30 mouse cellular contexts compared by ENCODE assay signal in genomic region chr1:131177249-131177648, GRCm38 (mm10). TPM values are rescaled to one million over a fixed set of nuclear protein-coding genes. Genes with fewer than 3 reads are reported as not detected.
"Had no signal": no experiment of that assay in that cellular context is flagged by ENCODE, and none has a peak within 500 bp of the region (broad histone marks: within the 10 kb centered on the region; RNA-seq: fewer than 3 reads in every experiment).

No protein-coding gene starts in this region.

- H3K27ac ChIP-seq: heart, adult 2 months; heart, embryonic 13.5 days; heart, embryonic 15.5 days; hindbrain, embryonic 13.5 days; hindbrain, embryonic 15.5 days; hindbrain, postnatal 0 days; kidney, embryonic 15.5 days; kidney, postnatal 0 days; left cerebral cortex, adult 2 months; limb, embryonic 10.5 days; limb, embryonic 12.5 days; liver, embryonic 13.5 days; liver, embryonic 15.5 days had no signal

- H3K4me1 ChIP-seq: heart, embryonic 15.5 days; hindbrain, embryonic 13.5 days; hindbrain, embryonic 15.5 days; kidney, embryonic 15.5 days; limb, embryonic 10.5 days; limb, embryonic 12.5 days; liver, embryonic 13.5 days had no signal

- H3K9ac ChIP-seq: heart, embryonic 13.5 days; heart, embryonic 15.5 days; hindbrain, embryonic 13.5 days; hindbrain, embryonic 15.5 days; kidney, embryonic 15.5 days; limb, embryonic 12.5 days; liver, embryonic 13.5 days; liver, embryonic 15.5 days had no signal

- H3K4me3 ChIP-seq: heart, adult 2 months; heart, embryonic 13.5 days; heart, embryonic 15.5 days; hindbrain, embryonic 13.5 days; hindbrain, embryonic 15.5 days; kidney, embryonic 15.5 days; left cerebral cortex, adult 2 months; limb, embryonic 10.5 days; limb, embryonic 12.5 days; liver, embryonic 13.5 days; liver, embryonic 15.5 days had no signal

- H3K4me2 ChIP-seq: heart, embryonic 11.5 days; heart, embryonic 13.5 days; heart, embryonic 15.5 days; hindbrain, embryonic 13.5 days; hindbrain, embryonic 15.5 days; kidney, embryonic 15.5 days; limb, embryonic 12.5 days; liver, embryonic 11.5 days; liver, embryonic 13.5 days; liver, embryonic 15.5 days had no signal

- H3K27me3 ChIP-seq: heart, embryonic 13.5 days; heart, embryonic 15.5 days; hindbrain, embryonic 13.5 days; hindbrain, embryonic 15.5 days; kidney, embryonic 15.5 days; limb, embryonic 12.5 days; liver, embryonic 13.5 days; liver, embryonic 15.5 days had no signal

- ATAC-seq: hindbrain, postnatal 0 days; intestine, embryonic 16.5 days had no signal

- DNase-seq: gastrocnemius, postnatal 14 days; gastrocnemius, postnatal 36 days; heart, adult 11 months; heart, adult 2 months; heart, postnatal 14 days; heart, postnatal 36 days; kidney, adult 11 months; kidney, adult 2 months; kidney, adult 9 months; kidney, postnatal 14 days; kidney, postnatal 36 days; layer of hippocampus, adult 9-11 months; liver; liver, embryonic 13.5 days had no signal

- H3K9me3 ChIP-seq: heart, embryonic 13.5 days; heart, embryonic 15.5 days; hindbrain, embryonic 13.5 days; hindbrain, embryonic 15.5 days; kidney, embryonic 15.5 days; limb, embryonic 10.5 days; limb, embryonic 12.5 days; liver, embryonic 13.5 days; liver, embryonic 15.5 days had no signal

RNA-seq across cellular contexts. Expression of gene Dyrk3, which starts 39.1 kb away (rescaled TPM):
- total RNA-seq: gastrocnemius, adult 18-20 months; gastrocnemius, adult 8-10 months; gastrocnemius, postnatal 36 days had no signal
